Mouse (Mus musculus): ENCODE measurements around the gene Izumo1r. TPM values are rescaled to one million over a fixed set of nuclear protein-coding genes. Genes with fewer than 3 reads are reported as not detected.
A peak's percentile ranks its signal among the peaks of the same experiment; 100 is the strongest.
"Not testable (repeated sequence)": the region's sequence is repeated elsewhere in the genome, so short reads cannot be mapped to it uniquely, and the experiment has no call there.

Gene Izumo1r
- polyA plus RNA-seq, 1 experiment from 2014 or later, result not detected

DNA sequence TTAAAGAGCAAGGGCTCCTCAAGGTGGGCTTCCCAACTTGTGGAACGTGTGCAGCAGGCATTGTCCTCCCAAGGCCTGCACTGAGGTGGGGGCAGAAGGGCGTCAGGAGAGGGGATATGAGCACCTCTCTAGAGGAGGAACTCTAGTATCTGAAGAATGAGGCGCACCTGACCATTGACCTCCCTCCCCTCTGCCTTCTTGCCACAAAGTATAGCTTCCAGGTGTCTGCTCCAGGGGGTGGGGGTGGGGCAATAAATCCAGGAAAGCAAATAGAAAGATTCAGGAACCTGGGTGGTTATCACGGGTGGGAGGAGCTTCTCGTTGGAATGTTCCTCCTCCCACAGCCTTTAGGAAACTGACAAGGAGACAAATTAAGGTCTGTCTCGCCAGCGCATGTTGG, 2.0 kb downstream of the Izumo1r start:
- Histone ChIP-seq H3K27me3 (replicated peaks) (no peaks in the 10 kb centered on the region), H3K9ac (no peak overlapping the region), H3K27ac (no peak overlapping the region), H3K4me3 (no peak overlapping the region), H3K4me1 (peaks cover 13% of the 10 kb centered on the region), H3K9me3 (no peaks in the 10 kb centered on the region), H3K36me3 (replicated peaks) (no peaks in the 10 kb centered on the region), H3K4me2 (no peak overlapping the region)
- ATAC-seq (replicated peaks), result no peak
- 88% methylated on average over 7 of the region's 7 CpGs for WGBS

DNA sequence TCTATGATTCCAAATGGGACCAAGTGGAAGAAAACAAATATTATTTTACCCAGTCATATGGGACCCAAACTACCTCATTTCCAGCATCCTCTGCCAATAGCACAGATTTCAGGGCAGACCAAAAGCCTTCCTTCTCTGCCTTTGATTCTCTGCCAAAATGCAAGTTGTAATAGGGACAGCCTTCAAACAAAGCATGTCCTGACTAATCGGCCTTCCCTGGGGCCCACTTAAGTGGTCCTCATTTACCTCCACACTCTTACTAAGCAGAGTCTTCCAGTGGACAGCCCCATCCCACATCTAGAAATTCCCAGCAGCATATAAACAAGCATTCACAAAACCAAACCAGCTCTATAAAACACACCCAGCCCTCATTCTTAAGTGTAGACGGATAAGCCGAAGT, 6.6 kb downstream of the Izumo1r start:
- H3K9ac ChIP-seq, result no peak overlapping the region
- no peak for ATAC-seq (replicated peaks)
- H3K4me1 ChIP-seq, result 0 out of 2 replicates have a peak, but pooled peaks cover 4% of the 10 kb centered on the region
- 67% methylated on average over 3 of the region's 3 CpGs for WGBS
- no peaks in the 10 kb centered on the region for H3K27me3 ChIP-seq (replicated peaks)
- no peaks in the 10 kb centered on the region for H3K9me3 ChIP-seq
- no peak overlapping the region for H3K27ac ChIP-seq
- no peak overlapping the region for H3K4me2 ChIP-seq
- H3K4me3 ChIP-seq, result no peak overlapping the region
- no peaks in the 10 kb centered on the region for H3K36me3 ChIP-seq (replicated peaks)

DNA sequence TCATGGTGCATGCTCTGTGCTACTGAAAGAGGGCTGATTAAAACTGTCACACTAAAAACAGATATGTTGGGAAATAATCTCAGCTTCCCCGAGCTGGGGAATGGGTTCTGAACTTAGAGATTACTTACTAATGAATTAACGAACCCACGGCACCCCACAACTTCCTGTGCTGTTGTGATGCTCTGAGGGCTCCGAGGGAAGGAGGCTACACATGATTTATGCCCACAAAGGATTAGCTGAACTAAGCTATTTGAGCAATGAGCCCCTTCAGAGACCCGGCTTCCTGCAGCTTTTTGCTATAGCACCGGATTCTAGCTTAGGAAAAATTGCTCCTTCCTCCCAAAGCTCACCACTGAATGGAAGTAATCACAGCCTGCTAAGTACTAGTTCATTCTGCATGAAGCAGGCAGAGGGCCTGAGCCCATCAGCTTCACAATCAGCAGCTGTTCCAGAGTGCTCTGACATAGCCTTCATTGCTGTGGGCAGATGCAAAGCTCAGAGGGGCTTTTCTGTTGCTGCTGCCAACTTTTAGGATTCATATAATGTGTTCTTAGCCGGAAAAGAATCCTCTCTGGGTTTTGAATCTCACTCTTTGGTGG, 8.4 kb downstream of the Izumo1r start:
- H3K27ac ChIP-seq, result no peak overlapping the region
- no peak overlapping the region for H3K4me3 ChIP-seq
- H3K9ac ChIP-seq, result no peak overlapping the region
- H3K36me3 ChIP-seq (replicated peaks), result no peaks in the 10 kb centered on the region
- H3K9me3 ChIP-seq, result no peaks in the 10 kb centered on the region
- no peaks in the 10 kb centered on the region for H3K27me3 ChIP-seq (replicated peaks)
- WGBS, result 60% methylated on average over 7 of the region's 7 CpGs
- H3K4me1 ChIP-seq, result 0 out of 2 replicates have a peak, but pooled peaks cover 4% of the 10 kb centered on the region
- H3K4me2 ChIP-seq, result no peak overlapping the region
- peak; percentile 36; the same call in 1 of the 2 replicates for ATAC-seq (replicated peaks)

DNA sequence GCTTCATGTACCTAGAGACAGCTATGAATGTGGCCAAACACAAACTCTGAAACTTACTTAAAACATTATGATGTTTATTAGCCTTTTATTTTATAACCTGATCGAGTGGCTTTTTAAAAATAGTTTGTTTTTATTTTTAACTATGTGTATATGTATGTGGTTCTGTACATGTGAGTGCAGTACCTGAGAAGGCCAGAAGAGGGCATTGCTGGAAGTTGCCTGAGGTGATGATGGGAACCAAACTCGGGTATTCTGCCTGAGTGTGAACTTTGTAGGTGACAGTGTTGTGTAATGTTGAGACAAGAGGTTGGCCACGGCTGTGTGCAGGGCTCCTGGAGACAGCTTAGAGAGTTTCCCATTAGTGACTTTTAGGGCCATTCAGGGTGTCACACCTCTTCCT, 9.1 kb downstream of the Izumo1r start:
- 85% methylated on average over 3 of the region's 3 CpGs for WGBS
- H3K27ac ChIP-seq, result no peak overlapping the region
- H3K36me3 ChIP-seq (replicated peaks), result no peaks in the 10 kb centered on the region
- 0 out of 2 replicates have a peak, but pooled peaks cover 4% of the 10 kb centered on the region for H3K4me1 ChIP-seq
- no peak for ATAC-seq (replicated peaks)
- no peak overlapping the region for H3K4me2 ChIP-seq
- no peak overlapping the region for H3K9ac ChIP-seq
- no peaks in the 10 kb centered on the region for H3K9me3 ChIP-seq
- no peak overlapping the region for H3K4me3 ChIP-seq
- no peaks in the 10 kb centered on the region for H3K27me3 ChIP-seq (replicated peaks)

DNA sequence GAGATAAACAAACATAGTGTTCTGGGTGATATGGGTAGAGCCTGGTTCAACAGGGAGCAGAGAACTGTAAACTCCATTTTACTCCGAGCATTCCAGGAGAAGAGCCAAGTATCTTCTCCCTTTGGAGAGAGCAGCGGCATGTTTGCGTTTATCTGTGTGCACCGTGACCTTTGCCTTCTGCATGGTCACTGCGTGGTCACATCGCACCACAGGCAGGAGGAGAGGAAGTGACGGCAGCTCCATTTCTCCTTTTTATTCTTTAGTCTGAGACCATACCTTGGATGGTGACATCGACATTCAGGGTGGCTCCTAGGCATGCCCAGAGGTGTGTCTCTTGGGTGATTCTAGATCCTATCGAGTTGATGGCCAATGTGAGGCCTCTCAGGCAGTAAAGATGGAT, 10.4 kb downstream of the Izumo1r start:
- Histone ChIP-seq H3K4me3 (no peak overlapping the region), H3K4me1 (0 out of 2 replicates have a peak, but pooled peaks cover 4% of the 10 kb centered on the region), H3K27me3 (replicated peaks) (no peaks in the 10 kb centered on the region), H3K27ac (no peak overlapping the region), H3K4me2 (no peak overlapping the region), H3K9ac (no peak overlapping the region), H3K9me3 (no peaks in the 10 kb centered on the region), H3K36me3 (replicated peaks) (no peaks in the 10 kb centered on the region)
- WGBS, result 89% methylated on average over 9 of the region's 9 CpGs
- ATAC-seq (replicated peaks), result no peak

DNA sequence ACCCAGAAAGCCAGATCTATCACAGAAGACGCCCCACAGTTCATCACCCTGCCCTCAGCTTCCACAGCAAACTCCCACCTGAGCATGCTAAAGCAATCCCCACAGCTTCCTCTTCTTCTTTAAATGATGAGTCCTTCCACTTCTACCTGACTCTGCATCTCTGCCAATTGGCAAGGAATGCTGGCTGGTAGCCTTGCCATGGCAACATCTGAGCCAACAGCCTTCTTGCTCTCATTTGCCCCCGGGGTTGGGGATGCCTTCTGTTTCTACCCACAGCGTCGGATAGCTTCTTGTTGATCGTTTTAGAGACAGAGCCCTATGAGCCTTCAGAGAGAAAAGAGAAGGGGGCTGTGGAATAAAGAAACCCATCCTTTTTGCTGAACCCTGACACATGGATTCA, 11.9 kb downstream of the Izumo1r start:
- H3K27ac ChIP-seq, result no peak overlapping the region
- no peak for ATAC-seq (replicated peaks)
- no peaks in the 10 kb centered on the region for H3K36me3 ChIP-seq (replicated peaks)
- H3K4me1 ChIP-seq, result no peaks in the 10 kb centered on the region
- no peak overlapping the region for H3K4me3 ChIP-seq
- H3K4me2 ChIP-seq, result no peak overlapping the region
- no peak overlapping the region for H3K9ac ChIP-seq
- 80% methylated on average over 5 of the region's 5 CpGs for WGBS
- no peaks in the 10 kb centered on the region for H3K27me3 ChIP-seq (replicated peaks)
- H3K9me3 ChIP-seq, result no peaks in the 10 kb centered on the region

DNA sequence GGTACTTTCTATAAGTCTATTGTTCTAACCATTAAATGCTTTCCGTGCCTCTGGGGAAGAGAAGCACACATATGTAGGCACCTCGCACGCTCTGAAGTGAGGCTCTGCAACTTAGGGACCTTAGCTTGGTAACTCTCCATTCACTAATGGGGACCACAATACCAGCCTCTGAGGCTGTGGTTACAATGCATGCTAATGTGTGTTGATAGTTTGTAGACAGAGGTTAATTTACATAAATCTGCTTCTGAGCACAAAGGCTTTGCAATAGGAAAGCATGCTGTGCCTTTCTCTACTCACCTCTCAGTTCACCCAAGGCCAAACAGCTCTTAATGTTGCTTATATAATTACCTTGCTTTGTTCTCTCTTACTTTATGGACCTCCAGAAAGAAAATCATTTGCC, 13.1 kb downstream of the Izumo1r start:
- no peaks in the 10 kb centered on the region for H3K4me1 ChIP-seq
- H3K4me2 ChIP-seq, result no peak overlapping the region
- no peak overlapping the region for H3K27ac ChIP-seq
- H3K9ac ChIP-seq, result no peak overlapping the region
- 46% methylated on average over 3 of the region's 3 CpGs for WGBS
- no peak for ATAC-seq (replicated peaks)
- no peaks in the 10 kb centered on the region for H3K27me3 ChIP-seq (replicated peaks)
- no peak overlapping the region for H3K4me3 ChIP-seq
- H3K9me3 ChIP-seq, result no peaks in the 10 kb centered on the region
- no peaks in the 10 kb centered on the region for H3K36me3 ChIP-seq (replicated peaks)

DNA sequence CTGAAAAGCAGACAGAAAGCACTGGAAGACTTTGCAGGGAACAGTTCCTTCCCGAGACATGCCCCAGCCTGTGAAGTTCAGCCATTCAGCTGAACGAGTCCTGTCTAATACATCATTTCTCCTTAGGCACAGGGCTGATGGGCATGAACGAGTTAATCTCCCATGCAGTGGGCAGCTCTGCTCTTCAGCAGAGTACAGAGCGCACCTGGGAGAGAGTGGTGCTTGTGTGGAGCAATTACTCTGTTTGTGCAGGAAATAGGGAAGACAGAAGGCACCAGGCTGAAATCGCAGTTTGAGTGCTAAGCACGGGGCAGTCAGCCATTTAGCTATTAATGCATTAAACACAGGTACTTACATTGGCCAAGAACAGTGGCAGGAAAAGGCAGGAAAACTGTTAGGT, 15.1 kb downstream of the Izumo1r start:
- no peak overlapping the region for H3K4me2 ChIP-seq
- no peaks in the 10 kb centered on the region for H3K36me3 ChIP-seq (replicated peaks)
- H3K9me3 ChIP-seq, result no peaks in the 10 kb centered on the region
- no peak overlapping the region for H3K4me3 ChIP-seq
- no peak overlapping the region for H3K9ac ChIP-seq
- 70% methylated on average over 6 of the region's 6 CpGs for WGBS
- no peaks in the 10 kb centered on the region for H3K4me1 ChIP-seq
- no peak for ATAC-seq (replicated peaks)
- no peaks in the 10 kb centered on the region for H3K27me3 ChIP-seq (replicated peaks)
- H3K27ac ChIP-seq, result no peak overlapping the region

DNA sequence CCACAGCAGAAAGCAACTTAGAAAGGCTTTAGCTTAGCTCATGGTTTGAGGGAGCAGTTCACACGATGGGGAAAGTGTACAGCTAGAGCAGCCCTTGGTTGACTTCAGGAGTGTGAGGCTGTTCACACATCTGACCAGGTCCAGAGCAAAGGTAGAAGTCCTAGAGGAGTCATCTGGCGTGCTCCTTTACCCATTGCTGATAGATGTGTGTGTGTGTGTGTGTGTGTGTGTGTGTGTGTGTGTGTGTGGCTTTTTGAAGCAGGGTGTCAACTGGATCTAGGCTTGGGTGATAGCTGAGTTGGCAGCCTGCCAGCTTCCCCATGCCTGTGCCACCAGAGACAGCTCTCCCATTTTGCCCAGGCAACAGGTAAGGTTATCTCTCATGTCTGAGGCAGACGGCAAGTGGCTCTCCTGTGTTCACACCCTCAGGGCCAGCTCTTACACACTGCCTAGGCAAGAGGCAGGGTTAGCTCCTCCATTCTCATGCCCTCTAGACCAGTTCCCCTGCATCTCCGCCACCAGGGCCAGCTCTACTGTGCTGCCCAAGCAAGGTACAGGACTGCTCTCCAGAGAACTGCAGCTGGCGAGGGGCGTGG, 15.9 kb downstream of the Izumo1r start:
- Histone ChIP-seq H3K9me3 (no peaks in the 10 kb centered on the region), H3K27me3 (replicated peaks) (no peaks in the 10 kb centered on the region), H3K4me2 (no peak overlapping the region), H3K4me1 (no peaks in the 10 kb centered on the region), H3K36me3 (replicated peaks) (no peaks in the 10 kb centered on the region), H3K27ac (no peak overlapping the region), H3K4me3 (no peak overlapping the region), H3K9ac (no peak overlapping the region)
- ATAC-seq (replicated peaks), result no peak
- WGBS, result 83% methylated on average over 6 of the region's 6 CpGs

DNA sequence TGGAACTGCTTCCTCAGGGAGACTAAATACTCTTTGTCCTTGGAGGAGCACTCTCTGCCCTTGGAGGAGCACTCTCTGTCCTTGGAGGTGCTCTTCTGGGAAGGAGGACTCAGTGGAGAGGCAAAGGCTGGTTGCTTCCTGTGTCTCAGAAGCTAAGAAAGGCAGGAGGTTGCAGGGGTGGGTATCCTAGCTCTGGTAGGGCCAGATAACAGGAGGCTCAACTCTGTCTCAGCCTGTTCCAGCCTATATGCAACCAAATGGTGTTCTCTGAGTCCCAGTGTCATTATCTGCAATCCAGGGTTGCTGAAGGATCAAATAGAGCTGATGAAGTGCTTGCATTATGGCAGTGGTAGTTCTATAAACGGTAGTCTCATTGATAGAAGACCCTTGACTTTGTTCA, 17.8 kb downstream of the Izumo1r start:
- Histone ChIP-seq H3K27ac (no peak overlapping the region), H3K4me1 (no peaks in the 10 kb centered on the region), H3K9me3 (no peaks in the 10 kb centered on the region), H3K27me3 (replicated peaks) (no peaks in the 10 kb centered on the region), H3K4me2 (no peak overlapping the region), H3K9ac (no peak overlapping the region), H3K4me3 (no peak overlapping the region), H3K36me3 (replicated peaks) (no peaks in the 10 kb centered on the region)
- WGBS, result 88% methylated on average over 1 of the region's 1 CpGs
- no peak for ATAC-seq (replicated peaks)

DNA sequence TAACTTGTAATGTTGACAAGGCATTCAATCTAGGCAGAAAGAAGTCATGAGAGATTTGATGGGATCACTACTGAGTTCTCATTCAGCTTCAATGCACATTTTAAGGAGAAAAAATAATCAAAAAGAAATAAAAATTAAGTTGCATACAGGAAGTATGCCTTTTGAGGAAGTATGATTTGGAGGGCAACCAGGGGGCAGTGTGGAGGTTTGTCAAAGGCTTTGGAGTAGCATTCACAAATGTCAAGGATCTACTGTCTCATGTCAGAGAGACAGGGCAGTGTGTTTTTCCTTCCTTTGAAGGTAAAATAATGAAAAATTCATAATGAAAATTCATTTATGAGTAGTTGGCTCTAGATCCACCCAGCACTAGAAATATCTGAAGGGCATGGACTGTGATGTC, 18.6 kb downstream of the Izumo1r start:
- H3K4me3 ChIP-seq, result no peak overlapping the region
- H3K27ac ChIP-seq, result no peak overlapping the region
- H3K36me3 ChIP-seq (replicated peaks), result no peaks in the 10 kb centered on the region
- no peak overlapping the region for H3K9ac ChIP-seq
- ATAC-seq (replicated peaks), result no peak
- no peaks in the 10 kb centered on the region for H3K9me3 ChIP-seq
- no peaks in the 10 kb centered on the region for H3K27me3 ChIP-seq (replicated peaks)
- H3K4me2 ChIP-seq, result no peak overlapping the region
- no peaks in the 10 kb centered on the region for H3K4me1 ChIP-seq

DNA sequence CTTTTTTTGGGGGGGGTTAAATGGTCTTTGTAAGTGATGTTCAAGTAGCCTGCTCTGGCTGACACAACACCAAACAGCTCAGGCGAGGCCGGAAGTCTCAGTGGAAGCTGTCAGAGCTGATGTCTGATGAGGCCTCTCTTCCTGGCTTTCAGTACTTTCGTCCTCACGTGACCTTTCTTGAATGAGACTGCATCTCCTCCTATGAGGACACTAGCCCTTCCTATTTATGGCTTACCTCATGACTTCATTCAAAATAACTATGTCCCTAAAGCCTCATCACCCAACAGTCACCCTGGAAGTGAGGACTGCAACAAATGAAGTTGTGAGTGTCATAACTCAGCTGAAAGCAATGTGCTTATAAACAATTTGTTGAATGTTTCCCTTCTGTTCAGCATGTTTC, 19.1 kb downstream of the Izumo1r start:
- no peaks in the 10 kb centered on the region for H3K36me3 ChIP-seq (replicated peaks)
- H3K27me3 ChIP-seq (replicated peaks), result no peaks in the 10 kb centered on the region
- no peaks in the 10 kb centered on the region for H3K4me1 ChIP-seq
- no peak overlapping the region for H3K9ac ChIP-seq
- H3K9me3 ChIP-seq, result no peaks in the 10 kb centered on the region
- no peak overlapping the region for H3K4me3 ChIP-seq
- H3K27ac ChIP-seq, result no peak overlapping the region
- H3K4me2 ChIP-seq, result no peak overlapping the region
- ATAC-seq (replicated peaks), result no peak
- WGBS, result 83% methylated on average over 4 of the region's 4 CpGs

DNA sequence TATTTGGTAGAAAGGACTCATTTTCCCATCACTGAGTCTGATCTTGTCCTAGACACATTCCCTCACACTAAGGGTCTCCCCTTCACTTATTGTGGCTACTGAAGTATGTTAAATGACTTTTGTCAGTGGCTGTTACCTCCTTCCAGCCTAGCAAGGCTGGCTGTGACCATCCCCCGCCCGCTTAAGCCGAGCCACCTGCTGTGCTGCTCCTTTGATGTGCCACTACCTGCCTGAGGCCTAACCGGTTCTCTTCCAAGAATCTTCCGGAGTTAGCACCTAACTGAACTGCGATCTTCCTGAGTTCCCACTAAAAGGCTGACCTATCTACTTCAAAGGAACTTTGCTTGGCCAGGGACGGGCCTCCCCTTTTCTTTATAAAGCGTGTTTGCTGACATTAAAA, 27.2 kb downstream of the Izumo1r start:
- H3K9me3 ChIP-seq; H3K36me3 ChIP-seq (replicated peaks); H3K4me2 ChIP-seq; H3K27ac ChIP-seq; H3K27me3 ChIP-seq (replicated peaks); ATAC-seq (replicated peaks); H3K4me3 ChIP-seq; H3K9ac ChIP-seq: not testable (repeated sequence)
- WGBS, result 33% methylated on average over 8 of the region's 8 CpGs
- peaks cover 12% of the 10 kb centered on the region for H3K4me1 ChIP-seq
